Mouse (Mus musculus): ENCODE measurements around the gene Numa1. TPM values are rescaled to one million over a fixed set of nuclear protein-coding genes. Genes with fewer than 3 reads are reported as not detected.
A peak's percentile ranks its signal among the peaks of the same experiment; 100 is the strongest.

Gene Numa1
- polyA plus RNA-seq, 1 experiment, result 71.8 TPM

GRCm38 (mm10) chr7:101999461-102000151 is 65.7 kb downstream of the Numa1 start:
- peak overlapping the region; percentile 25; the same call in 1 of the 2 replicates for H3K27ac ChIP-seq (ENCODE audit: insufficient read depth, low read depth, low read length)
- H3K36me3 ChIP-seq (ENCODE audit: control insufficient read depth, insufficient read depth, low read length), result peaks cover 18% of the 10 kb centered on the region
- WGBS, result 48% methylated on average over 15 of the region's 15 CpGs
- TF ChIP-seq POLR2A (IDR thresholded peaks at IDR 0.05; ENCODE audit: low read depth, low read length) (no peak), CTCF (conservative IDR thresholded peaks at IDR 0.05; ENCODE audit: insufficient read depth, insufficient read length, low read depth, low read length) (peak; percentile 37; the same call in 1 of the 2 replicates)
- peak; percentile 51 for DNase-seq
- H3K4me3 ChIP-seq (ENCODE audit: insufficient read depth, low read depth, low read length), result no peak overlapping the region
- no peaks in the 10 kb centered on the region for H3K4me1 ChIP-seq (ENCODE audit: control insufficient read depth, insufficient read depth, low read length)
- H3K27me3 ChIP-seq (replicated peaks; ENCODE audit: control insufficient read depth, insufficient read depth, low read length), result no peaks in the 10 kb centered on the region

GRCm38 (mm10) chr7:102000296-102000695 is 66.4 kb downstream of the Numa1 start:
- DNase-seq, result no peak
- Histone ChIP-seq H3K27me3 (replicated peaks; ENCODE audit: control insufficient read depth, insufficient read depth, low read length) (no peaks in the 10 kb centered on the region), H3K27ac (ENCODE audit: insufficient read depth, low read depth, low read length) (peak overlapping the region; percentile 22; the same call in 1 of the 2 replicates), H3K36me3 (ENCODE audit: control insufficient read depth, insufficient read depth, low read length) (peaks cover 18% of the 10 kb centered on the region), H3K4me3 (ENCODE audit: insufficient read depth, low read depth, low read length) (no peak overlapping the region), H3K4me1 (ENCODE audit: control insufficient read depth, insufficient read depth, low read length) (no peaks in the 10 kb centered on the region)
- whole genome bisulfite sequencing, result 74% methylated on average over 8 of the region's 8 CpGs
- TF ChIP-seq POLR2A (IDR thresholded peaks at IDR 0.05; ENCODE audit: low read depth, low read length) (no peak), CTCF (conservative IDR thresholded peaks at IDR 0.05; ENCODE audit: insufficient read depth, insufficient read length, low read depth, low read length) (no peak)

- 80% methylated on average over 26 of the region's 26 CpGs for WGBS
Observed at GRCm38 (mm10) chr7:102000921-102001630, 67.2 kb downstream of the Numa1 start.

GRCm38 (mm10) chr7:102006520-102006919 is 72.6 kb downstream of the Numa1 start:
- Histone ChIP-seq H3K27me3 (replicated peaks; ENCODE audit: control insufficient read depth, insufficient read depth, low read length) (no peaks in the 10 kb centered on the region), H3K36me3 (ENCODE audit: control insufficient read depth, insufficient read depth, low read length) (peaks cover 13% of the 10 kb centered on the region), H3K4me3 (ENCODE audit: insufficient read depth, low read depth, low read length) (no peak overlapping the region), H3K4me1 (ENCODE audit: control insufficient read depth, insufficient read depth, low read length) (no peaks in the 10 kb centered on the region), H3K27ac (ENCODE audit: insufficient read depth, low read depth, low read length) (no peak overlapping the region)
- DNase-seq, result no peak
- 89% methylated on average over 1 of the region's 1 CpGs for whole genome bisulfite sequencing
- TF ChIP-seq POLR2A (IDR thresholded peaks at IDR 0.05; ENCODE audit: low read depth, low read length) (no peak), CTCF (conservative IDR thresholded peaks at IDR 0.05; ENCODE audit: insufficient read depth, insufficient read length, low read depth, low read length) (no peak)

More at GRCm38 (mm10) chr7:102000921-102001630, 67.2 kb downstream of the Numa1 start:
- no peaks in the 10 kb centered on the region for H3K27me3 ChIP-seq (replicated peaks; ENCODE audit: control insufficient read depth, insufficient read depth, low read length)
- TF ChIP-seq POLR2A (IDR thresholded peaks at IDR 0.05; ENCODE audit: low read depth, low read length), result no peak
- no peak for TF ChIP-seq CTCF (conservative IDR thresholded peaks at IDR 0.05; ENCODE audit: insufficient read depth, insufficient read length, low read depth, low read length)
- no peak overlapping the region for H3K4me3 ChIP-seq (ENCODE audit: insufficient read depth, low read depth, low read length)
- H3K36me3 ChIP-seq (ENCODE audit: control insufficient read depth, insufficient read depth, low read length), result peaks cover 19% of the 10 kb centered on the region
- no peak overlapping the region for H3K27ac ChIP-seq (ENCODE audit: insufficient read depth, low read depth, low read length)
- peak; percentile 21 for DNase-seq
- no peaks in the 10 kb centered on the region for H3K4me1 ChIP-seq (ENCODE audit: control insufficient read depth, insufficient read depth, low read length)

GRCm38 (mm10) chr7:102011855-102012254 is 77.9 kb downstream of the Numa1 start:
- H3K27ac ChIP-seq (ENCODE audit: insufficient read depth, low read depth, low read length), result no peak overlapping the region
- TF ChIP-seq POLR2A (IDR thresholded peaks at IDR 0.05; ENCODE audit: low read depth, low read length) (no peak), CTCF (conservative IDR thresholded peaks at IDR 0.05; ENCODE audit: insufficient read depth, insufficient read length, low read depth, low read length) (no peak)
- peaks cover 14% of the 10 kb centered on the region for H3K36me3 ChIP-seq (ENCODE audit: control insufficient read depth, insufficient read depth, low read length)
- H3K4me1 ChIP-seq (ENCODE audit: control insufficient read depth, insufficient read depth, low read length), result peaks cover 4% of the 10 kb centered on the region; the same call in 1 of the 2 replicates
- WGBS, result 88% methylated on average over 9 of the region's 9 CpGs
- no peak for DNase-seq
- no peaks in the 10 kb centered on the region for H3K27me3 ChIP-seq (replicated peaks; ENCODE audit: control insufficient read depth, insufficient read depth, low read length)
- no peak overlapping the region for H3K4me3 ChIP-seq (ENCODE audit: insufficient read depth, low read depth, low read length)

GRCm38 (mm10) chr7:102013416-102013815 is 79.5 kb downstream of the Numa1 start:
- DNase-seq, result no peak
- peaks cover 14% of the 10 kb centered on the region for H3K36me3 ChIP-seq (ENCODE audit: control insufficient read depth, insufficient read depth, low read length)

GRCm38 (mm10) chr7:102014995-102015394 is 81.1 kb downstream of the Numa1 start:
- H3K27ac ChIP-seq (ENCODE audit: insufficient read depth, low read depth, low read length), result no peak overlapping the region
- peaks cover 12% of the 10 kb centered on the region for H3K36me3 ChIP-seq (ENCODE audit: control insufficient read depth, insufficient read depth, low read length)
- DNase-seq, result no peak
- no peaks in the 10 kb centered on the region for H3K27me3 ChIP-seq (replicated peaks; ENCODE audit: control insufficient read depth, insufficient read depth, low read length)
- no peak overlapping the region for H3K4me3 ChIP-seq (ENCODE audit: insufficient read depth, low read depth, low read length)
- peaks cover 12% of the 10 kb centered on the region; the same call in 1 of the 2 replicates for H3K4me1 ChIP-seq (ENCODE audit: control insufficient read depth, insufficient read depth, low read length)
- 92% methylated on average over 2 of the region's 2 CpGs for WGBS
- TF ChIP-seq CTCF (conservative IDR thresholded peaks at IDR 0.05; ENCODE audit: insufficient read depth, insufficient read length, low read depth, low read length) (no peak), POLR2A (IDR thresholded peaks at IDR 0.05; ENCODE audit: low read depth, low read length) (no peak)

More at GRCm38 (mm10) chr7:102013416-102013815, 79.5 kb downstream of the Numa1 start:
- Histone ChIP-seq H3K27ac (ENCODE audit: insufficient read depth, low read depth, low read length) (no peak overlapping the region), H3K4me3 (ENCODE audit: insufficient read depth, low read depth, low read length) (no peak overlapping the region), H3K4me1 (ENCODE audit: control insufficient read depth, insufficient read depth, low read length) (peaks cover 11% of the 10 kb centered on the region; the same call in 1 of the 2 replicates), H3K27me3 (replicated peaks; ENCODE audit: control insufficient read depth, insufficient read depth, low read length) (no peaks in the 10 kb centered on the region)
- TF ChIP-seq CTCF (conservative IDR thresholded peaks at IDR 0.05; ENCODE audit: insufficient read depth, insufficient read length, low read depth, low read length), result no peak
- TF ChIP-seq POLR2A (IDR thresholded peaks at IDR 0.05; ENCODE audit: low read depth, low read length), result no peak
- 84% methylated on average over 8 of the region's 8 CpGs for WGBS
